Mouse (Mus musculus) limb, embryonic 11.5 days (tissue): ENCODE measurements around the gene Clcnka. TPM values are rescaled to one million over a fixed set of nuclear protein-coding genes. Genes with fewer than 3 reads are reported as not detected.

Experiments used
- ATAC-seq: fragments of 200-750 bp; cut with Nextera tagmentation; 2 replicates; pipeline ENCODE4 v1.8.0; 2017; ENCODE audit warnings: low read depth; ENCODE audit not compliant: insufficient number of reproducible peaks, low FRiP score, low TSS enrichment
- DNase-seq: peaks from one replicate; pipeline ENCODE4 v3.0.0-alpha.2; 2015; ENCODE audit warnings: low spot score
- H3K27ac ChIP-seq: fragments of 300-500 bp; sonication (generic); replicated peaks from 2 replicates; pipeline ENCODE4 v1.5.1; 2014; ENCODE audit warnings: low read depth, mild to moderate bottlenecking, low read length
- H3K27me3 ChIP-seq: fragments of 300-500 bp; sonication (generic); 2 replicates; pipeline ENCODE4 v1.6.1; 2014; ENCODE audit warnings: mild to moderate bottlenecking, low read length, mixed read lengths; ENCODE audit not compliant: control insufficient read depth, insufficient read depth
- H3K36me3 ChIP-seq: fragments of 300-500 bp; sonication (generic); 2 replicates; pipeline ENCODE4 v1.6.1; 2014; ENCODE audit warnings: mild to moderate bottlenecking, low read length, moderate library complexity, mixed read lengths; ENCODE audit not compliant: control insufficient read depth, insufficient read depth
- H3K4me1 ChIP-seq: fragments of 300-500 bp; sonication (generic); 2 replicates; pipeline ENCODE4 v1.6.1; 2014; ENCODE audit warnings: low read length, mixed read lengths; ENCODE audit not compliant: control insufficient read depth, insufficient read depth
- H3K4me2 ChIP-seq: fragments of 300-500 bp; sonication (generic); 2 replicates; pipeline ENCODE4 v1.6.1; 2014; ENCODE audit warnings: low read depth, mild to moderate bottlenecking, moderate library complexity; ENCODE audit not compliant: severe bottlenecking
- H3K4me3 ChIP-seq: fragments of 300-500 bp; sonication (generic); 2 replicates; pipeline ENCODE4 v1.5.1; 2014; ENCODE audit warnings: low read depth, low read length
- H3K9ac ChIP-seq: fragments of 300-500 bp; sonication (generic); 2 replicates; pipeline ENCODE4 v1.6.1; 2014; ENCODE audit warnings: mild to moderate bottlenecking, low read length
- H3K9me3 ChIP-seq: fragments of 300-500 bp; sonication (generic); 2 replicates; pipeline ENCODE4 v1.6.1; 2016; ENCODE audit warnings: low read length; ENCODE audit not compliant: control insufficient read depth
- WGBS: fragments of 180-500 bp; shearing (Covaris S2); extraction: QIAGEN DNeasy Blood & Tissue Kit; methylation state at CpG from one replicate; pipeline ENCODE4 v1.1.7; 2014; 5-methylcytosine and 5-hydroxymethylcytosine counted together
- polyA plus RNA-seq: library from polyadenylated mRNA; unstranded; fragments of >200 nt; fragmentation: Nextera tagmentation; extraction: Ambion mirVana; gene quantifications from 2 replicates; pipeline ENCODE4 v1.2.1, GENCODE M21; 2014

Gene Clcnka
- polyA plus RNA-seq, 1 experiment from 2014 or later: 0.21 TPM

DNA sequence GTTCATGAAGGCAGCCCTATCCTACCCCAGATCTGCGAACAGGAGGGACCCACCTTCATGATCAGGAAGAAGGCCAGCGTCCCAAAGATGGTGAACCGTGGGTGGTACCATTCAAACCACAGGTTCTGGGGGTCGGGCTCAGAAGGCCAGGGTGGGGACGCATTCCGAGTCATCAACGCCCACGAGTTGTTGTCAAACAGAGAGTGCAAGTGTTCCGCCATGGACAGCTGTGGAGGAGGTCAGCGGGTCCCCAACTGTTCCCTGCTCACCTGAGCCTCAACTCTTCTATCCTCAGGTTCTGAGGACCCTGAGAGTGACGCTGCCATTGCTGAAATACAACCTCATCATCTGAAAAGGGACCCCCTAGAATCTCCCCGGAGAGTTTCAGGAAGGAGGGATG, 7.2 kb downstream of the Clcnka start:
- Histone ChIP-seq H3K9ac (no peak overlapping the region), H3K36me3 (no peaks in the 10 kb centered on the region), H3K27ac (no peak overlapping the region), H3K4me1 (no peaks in the 10 kb centered on the region), H3K4me2 (no peak overlapping the region), H3K4me3 (no peak overlapping the region), H3K9me3 (no peaks in the 10 kb centered on the region), H3K27me3 (no peaks in the 10 kb centered on the region)
- DNase-seq (no peak), ATAC-seq (no peak)
- WGBS: 77% methylated on average over 12 of the region's 12 CpGs

DNA sequence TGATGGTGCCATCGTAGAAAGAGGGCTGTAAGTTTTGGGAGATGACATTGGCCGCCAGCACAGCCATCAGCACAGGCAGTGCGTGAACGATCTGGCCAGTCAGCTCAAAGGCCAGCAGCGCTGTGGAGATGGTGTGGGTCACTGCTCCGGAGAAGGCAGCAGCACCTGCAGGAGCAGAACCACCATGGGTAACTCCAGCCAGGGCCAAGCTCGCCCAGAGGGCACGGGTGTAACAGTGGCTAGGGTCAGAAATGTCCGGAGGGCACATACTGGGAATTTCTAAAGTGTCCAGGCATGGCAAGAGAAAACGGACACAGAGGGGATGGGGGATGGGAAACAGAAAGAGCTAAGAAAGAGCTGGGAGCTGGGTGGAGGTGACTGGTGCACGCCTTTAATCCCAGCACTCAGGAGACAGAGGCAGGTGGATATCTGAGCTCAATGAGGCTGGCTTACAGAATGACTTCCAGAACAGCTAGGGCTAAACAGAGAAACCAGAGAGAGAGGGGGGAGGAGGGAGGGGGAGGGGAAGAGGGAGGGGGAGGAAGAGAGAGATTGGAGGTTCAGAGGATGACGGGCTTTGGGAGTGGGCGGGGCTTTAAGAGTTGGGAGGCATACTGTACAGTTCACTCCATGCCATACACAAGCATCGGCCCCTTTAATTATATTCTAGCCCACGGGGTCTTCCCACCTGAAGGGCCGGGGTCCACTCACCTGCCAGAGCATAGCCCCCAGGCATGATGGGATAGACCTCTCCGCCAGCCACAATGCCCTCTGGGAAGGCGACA, 9.0 kb downstream of the Clcnka start:
- DNase-seq: no peak
- Histone ChIP-seq H3K4me3 (no peak overlapping the region), H3K4me2 (no peak overlapping the region), H3K27ac (no peak overlapping the region), H3K4me1 (no peaks in the 10 kb centered on the region), H3K36me3 (no peaks in the 10 kb centered on the region), H3K9ac (no peak overlapping the region), H3K9me3 (no peaks in the 10 kb centered on the region), H3K27me3 (peaks cover 6% of the 10 kb centered on the region; the same call in 1 of the 2 replicates)
- WGBS: 72% methylated on average over 18 of the region's 18 CpGs
- ATAC-seq: no peak

DNA sequence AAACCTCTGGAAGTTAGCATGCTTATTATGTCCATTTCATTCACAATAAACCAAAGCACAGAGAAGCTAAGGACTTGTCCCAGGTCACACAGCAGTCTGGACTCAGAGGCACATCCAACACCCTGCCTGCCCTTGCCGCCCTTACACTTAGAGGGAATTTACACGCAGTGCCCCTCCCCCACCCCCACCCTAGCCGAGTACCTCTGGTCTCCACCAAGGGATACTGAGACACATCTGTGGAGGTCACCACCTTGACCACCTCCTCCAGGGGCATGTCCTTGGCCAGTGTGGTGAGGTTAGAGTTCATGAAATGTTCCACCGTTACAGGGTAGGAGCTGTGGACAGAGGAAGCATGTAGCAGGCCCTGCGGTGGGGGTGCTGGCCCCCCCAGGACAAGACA, 10.6 kb downstream of the Clcnka start:
- Histone ChIP-seq H3K9me3 (no peaks in the 10 kb centered on the region), H3K4me1 (peaks cover under 1% of the 10 kb centered on the region), H3K4me2 (no peak overlapping the region), H3K27ac (no peak overlapping the region), H3K4me3 (no peak overlapping the region), H3K36me3 (no peaks in the 10 kb centered on the region), H3K27me3 (peaks cover 22% of the 10 kb centered on the region), H3K9ac (no peak overlapping the region)
- WGBS: 66% methylated on average over 5 of the region's 5 CpGs
- DNase-seq (no peak), ATAC-seq (no peak)

DNA sequence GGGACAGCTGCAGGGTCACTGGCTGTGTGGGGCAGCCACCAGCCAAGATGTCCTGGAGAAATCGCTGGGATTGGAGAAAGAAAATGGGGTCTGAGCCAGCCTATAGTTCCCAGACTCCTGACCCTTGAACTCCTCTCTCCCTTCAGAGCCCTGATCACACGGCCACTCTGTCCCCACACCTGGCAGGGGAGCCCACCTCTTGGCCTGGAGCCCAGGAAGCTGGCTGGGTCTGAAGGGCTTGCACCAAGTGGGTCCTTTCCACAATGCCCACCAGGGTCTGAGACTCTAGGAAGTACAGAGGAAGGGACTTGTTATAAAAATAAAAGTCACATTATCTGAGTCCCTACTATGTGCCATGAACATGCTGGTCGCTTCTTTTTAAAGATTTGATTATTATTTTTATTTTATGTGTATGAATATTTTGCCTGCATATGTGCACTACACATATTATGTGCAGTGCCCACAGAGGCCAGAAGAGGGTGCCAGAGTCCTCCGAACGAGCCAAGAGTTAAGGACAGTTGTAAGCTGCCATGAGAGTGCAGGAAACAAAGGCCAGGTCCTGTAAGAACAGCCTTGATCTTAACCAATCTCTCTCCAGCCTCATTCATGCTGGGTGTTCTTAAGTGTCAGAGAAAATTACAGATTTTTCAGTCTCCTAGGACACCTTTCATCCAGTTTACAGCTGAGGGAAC, 11.3 kb downstream of the Clcnka start:
- DNase-seq (peak; percentile 93), ATAC-seq (no peak)
- H3K9me3 ChIP-seq: no peaks in the 10 kb centered on the region
- H3K4me1 ChIP-seq: peaks cover 6% of the 10 kb centered on the region
- H3K27me3 ChIP-seq: peaks cover 29% of the 10 kb centered on the region
- H3K4me3 ChIP-seq: no peak overlapping the region
- no peaks in the 10 kb centered on the region for H3K36me3 ChIP-seq
- no peak overlapping the region for H3K4me2 ChIP-seq
- H3K27ac ChIP-seq: no peak overlapping the region
- WGBS: 19% methylated on average over 5 of the region's 5 CpGs
- H3K9ac ChIP-seq: no peak overlapping the region

DNA sequence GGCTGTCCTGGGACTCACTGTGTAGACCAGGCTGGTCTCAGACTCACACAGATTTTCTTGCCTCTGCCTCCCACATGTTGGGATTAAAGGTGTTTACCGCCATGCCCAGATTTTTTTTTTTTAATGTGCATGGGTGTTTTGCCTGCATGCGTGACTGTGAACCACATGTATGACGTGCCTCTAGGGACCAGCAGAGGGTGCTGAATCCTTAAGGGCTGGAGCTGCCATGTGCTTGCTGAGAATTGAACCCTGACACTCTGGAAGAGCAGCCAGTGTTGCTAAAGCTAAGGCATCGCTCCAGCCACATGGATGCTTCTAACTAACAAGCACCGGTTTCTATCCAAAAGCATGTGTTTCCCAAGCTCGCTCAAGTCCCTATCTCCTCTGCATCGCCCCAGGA, 12.4 kb downstream of the Clcnka start:
- peaks cover 35% of the 10 kb centered on the region for H3K27me3 ChIP-seq
- H3K9ac ChIP-seq: no peak overlapping the region
- ATAC-seq: no peak
- 78% methylated on average over 7 of the region's 7 CpGs for WGBS
- no peak overlapping the region for H3K4me3 ChIP-seq
- H3K4me2 ChIP-seq: no peak overlapping the region
- H3K27ac ChIP-seq: no peak overlapping the region
- H3K9me3 ChIP-seq: no peaks in the 10 kb centered on the region
- H3K36me3 ChIP-seq: no peaks in the 10 kb centered on the region
- DNase-seq: no peak
- H3K4me1 ChIP-seq: peaks cover 7% of the 10 kb centered on the region

DNA sequence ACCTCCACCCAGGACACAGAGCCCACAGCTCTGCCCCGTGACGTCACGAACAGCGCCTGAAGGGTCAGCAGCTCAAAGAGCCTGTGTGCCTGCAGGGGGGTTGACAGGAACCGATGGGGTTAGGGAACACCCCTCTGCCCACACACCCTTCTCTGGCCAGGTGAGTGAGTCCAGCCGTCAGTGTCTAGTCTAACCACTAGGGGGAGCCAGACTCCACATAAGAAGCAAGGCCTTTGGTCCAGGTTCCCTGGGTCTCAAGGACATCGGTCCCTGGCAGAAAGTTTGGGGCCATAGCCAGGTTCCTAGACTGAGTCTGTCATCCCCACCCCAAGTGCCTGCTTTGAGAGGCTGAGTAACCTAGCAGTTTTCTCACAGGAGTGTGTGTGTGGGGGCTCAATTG, 13.2 kb downstream of the Clcnka start:
- no peak for ATAC-seq
- Histone ChIP-seq H3K9me3 (no peaks in the 10 kb centered on the region), H3K4me1 (peaks cover 7% of the 10 kb centered on the region), H3K36me3 (no peaks in the 10 kb centered on the region), H3K27ac (no peak overlapping the region), H3K9ac (no peak overlapping the region), H3K4me2 (0 out of 2 replicates have a peak overlapping the region, but pooled peaks have one; percentile 4), H3K4me3 (no peak overlapping the region), H3K27me3 (peaks cover 41% of the 10 kb centered on the region)
- DNase-seq: peak; percentile 83
- 0% methylated on average over 7 of the region's 7 CpGs for WGBS

DNA sequence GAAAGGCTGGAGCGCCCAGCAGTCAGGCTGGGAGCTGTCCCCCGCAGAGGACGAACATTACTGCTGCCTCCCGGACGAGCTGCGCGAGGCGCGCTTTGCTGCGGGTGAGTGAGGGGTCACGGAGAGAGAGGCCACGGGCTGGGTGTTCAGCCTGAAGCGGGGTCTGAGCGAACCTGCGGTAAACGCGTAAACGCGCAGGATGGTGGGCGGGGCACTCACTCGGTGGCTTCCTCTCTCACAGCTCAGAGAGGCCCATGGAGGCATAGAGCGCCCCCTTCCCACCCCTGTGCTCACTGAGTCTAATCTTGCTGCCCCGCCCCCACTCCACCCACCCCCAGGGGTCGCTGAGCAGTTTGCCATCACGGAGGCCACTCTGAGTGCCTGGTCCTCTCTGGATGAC, 16.1 kb downstream of the Clcnka start:
- Histone ChIP-seq H3K36me3 (no peaks in the 10 kb centered on the region), H3K9ac (peak overlapping the region; percentile 38; the same call in 1 of the 2 replicates), H3K4me2 (peak overlapping the region; percentile 47), H3K4me3 (peak overlapping the region; percentile 25), H3K27me3 (peaks cover 41% of the 10 kb centered on the region), H3K9me3 (no peaks in the 10 kb centered on the region), H3K27ac (no peak overlapping the region), H3K4me1 (peaks cover 7% of the 10 kb centered on the region)
- WGBS: under 1% methylated on average over 25 of the region's 25 CpGs
- peak; percentile 61 for DNase-seq
- ATAC-seq: no peak

DNA sequence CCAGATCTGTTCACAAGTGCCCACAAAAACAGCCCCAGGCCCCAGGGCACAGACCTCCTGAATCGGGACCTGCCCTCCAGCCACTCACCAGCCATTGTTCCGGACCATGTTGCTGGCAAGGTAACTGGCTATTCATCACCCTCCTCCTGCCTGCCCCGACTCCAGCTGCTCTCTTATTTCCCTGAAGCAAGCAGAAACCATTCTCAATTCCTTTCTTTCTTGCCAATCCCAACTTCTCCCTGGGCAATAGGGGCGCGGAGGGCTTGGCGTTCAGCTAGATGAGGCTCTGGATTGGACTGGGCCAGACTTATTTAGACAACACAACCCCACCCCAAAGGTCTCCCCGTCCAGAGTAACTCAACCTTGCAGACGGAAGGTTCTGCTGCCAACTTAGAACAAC, 18.9 kb downstream of the Clcnka start:
- Histone ChIP-seq H3K27me3 (peaks cover 37% of the 10 kb centered on the region), H3K4me2 (no peak overlapping the region), H3K9ac (no peak overlapping the region), H3K9me3 (no peaks in the 10 kb centered on the region), H3K4me1 (peaks cover 7% of the 10 kb centered on the region), H3K4me3 (no peak overlapping the region), H3K36me3 (no peaks in the 10 kb centered on the region), H3K27ac (no peak overlapping the region)
- DNase-seq: no peak
- 75% methylated on average over 8 of the region's 8 CpGs for WGBS
- no peak for ATAC-seq
